Mouse (Mus musculus): Measurements from ENCODE around the gene Rdh16. TPM values are rescaled to one million over a fixed set of nuclear protein-coding genes. Genes with fewer than 3 reads are reported as not detected.
A peak's percentile ranks its signal among the peaks of the same experiment; 100 is the strongest.
"Not testable (repeated sequence)": the region's sequence is repeated elsewhere in the genome, so short reads cannot be mapped to it uniquely, and the experiment has no call there.

The Rdh16 gene
- total RNA-seq, 2 experiments from 2014 or later: 0.17 to 0.26 TPM

DNA sequence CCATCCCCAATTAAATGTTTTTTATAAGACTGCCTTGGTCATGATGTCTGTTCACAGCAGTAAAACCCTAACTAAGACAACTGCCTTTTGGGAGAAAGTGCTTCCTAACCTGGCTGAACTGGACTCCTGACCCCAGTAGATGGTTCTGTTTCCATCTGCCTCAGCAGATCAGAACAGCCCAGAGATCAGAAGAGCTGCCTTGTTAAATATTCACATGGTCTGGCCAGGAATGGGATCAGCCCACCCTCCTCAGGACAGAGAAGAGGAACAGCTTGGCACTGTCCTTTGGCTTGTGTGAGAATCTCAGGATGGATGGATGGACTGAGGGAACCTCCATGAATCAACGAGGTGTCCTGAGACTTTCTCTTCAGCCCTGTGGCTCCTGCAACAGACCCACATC, 1.7 kb upstream of the Rdh16 start:
- TF ChIP-seq CTCF (conservative IDR thresholded peaks at IDR 0.05): no peak
- Histone ChIP-seq H3K4me3 (no peak overlapping the region), H3K27ac (no peak overlapping the region)
- DNase-seq (ENCODE audit: low spot score in 2 of 2): no peak

- Histone ChIP-seq H3K27ac (no peak overlapping the region), H3K4me3 (no peak overlapping the region)
- DNase-seq (ENCODE audit: low spot score in 2 of 2): no peak
- TF ChIP-seq CTCF (conservative IDR thresholded peaks at IDR 0.05): no peak
Measured at GRCm38 (mm10) chr10:127801612-127802011, 660 bp downstream of the Rdh16 start.

DNA sequence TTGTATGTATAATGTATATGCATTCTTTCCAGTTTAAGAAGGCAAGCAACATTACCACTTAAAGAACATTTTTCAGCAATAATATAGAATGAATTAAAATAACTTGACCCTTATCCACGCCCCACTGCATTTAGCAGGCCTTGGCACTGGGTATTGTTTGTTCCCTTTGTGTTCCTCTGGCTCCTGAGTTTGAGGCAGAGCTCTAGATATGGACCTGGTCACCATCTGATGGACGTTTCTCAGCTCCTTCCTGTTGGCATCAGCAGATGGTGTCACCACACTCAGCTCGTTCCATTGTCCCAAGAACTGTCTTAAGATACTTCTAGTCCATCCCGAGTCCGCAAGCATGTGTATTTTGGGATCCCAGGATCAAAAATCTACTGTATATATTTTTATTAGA, 1.3 kb downstream of the Rdh16 start:
- TF ChIP-seq CTCF (conservative IDR thresholded peaks at IDR 0.05): no peak
- Histone ChIP-seq H3K4me3 (no peak overlapping the region), H3K27ac (no peak overlapping the region)
- DNase-seq (ENCODE audit: low spot score in 2 of 2): no peak

GRCm38 (mm10) chr10:127804416-127804815, 3.5 kb downstream of the Rdh16 start:
- Histone ChIP-seq H3K27ac (no peak overlapping the region), H3K4me3 (no peak overlapping the region)
- DNase-seq (ENCODE audit: low spot score in 2 of 2): no peak
- no peak for TF ChIP-seq CTCF (conservative IDR thresholded peaks at IDR 0.05)

DNA sequence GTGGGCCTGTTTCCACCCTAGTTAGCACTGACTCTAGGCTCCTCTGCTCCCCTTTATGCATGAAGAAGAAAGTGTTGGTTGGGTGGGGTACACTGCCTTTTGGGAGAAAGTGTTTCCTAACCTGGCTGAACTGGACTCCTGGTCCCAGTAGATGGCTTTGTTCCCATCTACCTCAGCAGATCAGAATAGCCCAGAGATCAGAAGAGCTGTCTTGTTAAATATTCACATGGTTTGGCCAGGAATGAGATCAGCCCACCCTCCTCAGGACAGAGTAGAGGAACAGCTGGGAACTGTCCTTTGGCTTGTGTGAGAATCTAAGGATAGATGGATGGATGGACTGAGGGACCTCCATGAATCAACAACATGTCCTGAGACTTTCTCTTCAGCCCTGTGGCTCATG, 14.9 kb downstream of the Rdh16 start:
- TF ChIP-seq CTCF (conservative IDR thresholded peaks at IDR 0.05): no peak
- Histone ChIP-seq H3K27ac (no peak overlapping the region), H3K4me3 (no peak overlapping the region)
- DNase-seq (ENCODE audit: low spot score in 2 of 2): no peak

- H3K4me3 ChIP-seq; DNase-seq (ENCODE audit: low spot score in 2 of 2): not testable (repeated sequence)
Measured at GRCm38 (mm10) chr10:127817268-127817910, 16.4 kb downstream of the Rdh16 start.

GRCm38 (mm10) chr10:127821806-127822205, 20.9 kb downstream of the Rdh16 start:
- not testable (repeated sequence) for DNase-seq (ENCODE audit: low spot score in 2 of 2); H3K4me3 ChIP-seq; H3K27ac ChIP-seq

More at GRCm38 (mm10) chr10:127817268-127817910, 16.4 kb downstream of the Rdh16 start:
- H3K27ac ChIP-seq: not testable (repeated sequence)

DNA sequence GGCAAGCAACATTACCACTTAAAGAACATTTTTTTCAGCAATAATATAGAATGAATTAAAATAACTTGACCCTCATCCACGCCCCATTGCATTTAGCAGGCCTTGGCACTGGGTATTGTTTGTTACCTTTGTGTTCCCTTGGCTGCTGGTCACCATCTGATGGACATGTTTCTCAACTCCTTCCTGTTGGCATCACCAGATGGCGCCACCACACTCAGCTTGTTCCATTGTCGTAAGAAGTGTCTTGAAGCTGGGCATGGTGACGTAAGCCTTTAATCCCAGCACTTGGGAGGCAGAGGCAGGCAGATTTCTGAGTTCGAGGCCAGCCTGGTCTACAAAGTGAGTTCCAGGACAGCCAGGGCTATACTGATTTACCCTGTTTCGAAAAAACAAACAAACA, 24.4 kb downstream of the Rdh16 start:
- Histone ChIP-seq H3K27ac (no peak overlapping the region), H3K4me3 (no peak overlapping the region)
- DNase-seq (ENCODE audit: low spot score in 2 of 2): no peak
- TF ChIP-seq CTCF (conservative IDR thresholded peaks at IDR 0.05): peak; percentile 48

DNA sequence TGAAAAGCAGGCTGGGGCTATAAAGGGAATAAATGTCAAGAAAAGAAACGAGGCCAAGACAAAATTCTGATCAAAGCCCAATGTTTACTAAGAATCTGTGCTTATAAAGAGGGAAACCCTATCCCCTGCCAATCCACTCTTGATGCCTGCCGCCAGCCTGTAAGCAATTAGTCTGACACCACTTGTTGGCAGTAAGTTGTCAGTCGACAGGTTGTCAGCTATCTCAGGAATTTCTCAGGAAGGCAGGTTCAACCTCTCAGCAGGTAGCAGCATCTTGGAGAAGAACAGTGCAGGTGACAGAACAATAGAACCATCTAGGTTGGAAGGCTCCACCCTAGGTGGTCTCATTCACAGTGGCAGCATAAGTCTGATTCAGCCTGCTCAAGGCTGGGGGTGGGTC, 28.2 kb downstream of the Rdh16 start:
- Histone ChIP-seq H3K4me3 (no peak overlapping the region), H3K27ac (no peak overlapping the region)
- DNase-seq (ENCODE audit: low spot score in 2 of 2): no peak
- no peak for TF ChIP-seq CTCF (conservative IDR thresholded peaks at IDR 0.05)

DNA sequence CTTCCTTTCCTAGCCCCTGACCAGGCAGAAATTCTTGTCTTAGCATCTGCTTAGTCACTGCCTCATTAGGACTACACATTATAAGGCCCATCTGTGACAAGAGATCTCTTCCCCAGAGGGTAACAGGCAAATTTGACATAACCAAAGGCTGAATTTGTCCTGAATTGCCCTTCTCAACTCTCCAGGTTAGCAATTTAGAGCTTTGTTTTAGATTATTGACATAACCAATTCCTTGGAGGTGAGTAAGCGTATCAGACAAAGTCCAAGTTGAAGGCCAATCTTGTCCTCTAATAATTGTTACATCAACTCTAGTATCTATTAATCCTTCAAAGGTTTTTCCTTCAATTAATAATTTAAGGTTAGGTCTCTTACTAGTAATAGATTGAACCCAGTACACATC, 33.2 kb downstream of the Rdh16 start:
- DNase-seq (ENCODE audit: low spot score in 2 of 2); H3K27ac ChIP-seq; H3K4me3 ChIP-seq: not testable (repeated sequence)

DNA sequence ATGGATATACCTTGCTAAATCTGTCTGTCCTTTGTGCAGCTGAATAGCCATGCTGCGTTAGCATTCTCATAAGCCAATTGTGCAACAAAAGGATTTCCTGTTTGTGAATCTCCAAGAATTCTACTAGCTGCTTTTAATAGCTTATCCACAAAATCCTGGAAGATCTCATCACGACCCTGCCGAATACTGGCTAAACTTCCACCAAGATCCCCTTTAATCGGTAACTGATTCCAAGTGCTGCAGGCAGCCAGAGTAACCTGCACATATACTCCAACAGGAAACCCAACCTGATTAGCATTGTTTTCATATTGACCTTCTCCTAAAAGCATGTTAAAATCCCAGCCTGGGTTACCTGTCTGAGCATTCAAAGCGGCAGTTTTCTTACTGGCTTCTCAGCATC, 34.3 kb downstream of the Rdh16 start:
- DNase-seq (ENCODE audit: low spot score in 2 of 2): no peak
- no peak for TF ChIP-seq CTCF (conservative IDR thresholded peaks at IDR 0.05)
- Histone ChIP-seq H3K27ac (no peak overlapping the region), H3K4me3 (no peak overlapping the region)

- H3K27ac ChIP-seq; DNase-seq (ENCODE audit: low spot score in 2 of 2); H3K4me3 ChIP-seq: not testable (repeated sequence)
Measured at GRCm38 (mm10) chr10:127837793-127838192, 36.8 kb downstream of the Rdh16 start.

GRCm38 (mm10) chr10:127838539-127838938, 37.6 kb downstream of the Rdh16 start:
- H3K4me3 ChIP-seq: no peak overlapping the region
- no peak overlapping the region for H3K27ac ChIP-seq
- DNase-seq (ENCODE audit: low spot score in 2 of 2): no peak
- TF ChIP-seq CTCF (conservative IDR thresholded peaks at IDR 0.05): no peak

DNA sequence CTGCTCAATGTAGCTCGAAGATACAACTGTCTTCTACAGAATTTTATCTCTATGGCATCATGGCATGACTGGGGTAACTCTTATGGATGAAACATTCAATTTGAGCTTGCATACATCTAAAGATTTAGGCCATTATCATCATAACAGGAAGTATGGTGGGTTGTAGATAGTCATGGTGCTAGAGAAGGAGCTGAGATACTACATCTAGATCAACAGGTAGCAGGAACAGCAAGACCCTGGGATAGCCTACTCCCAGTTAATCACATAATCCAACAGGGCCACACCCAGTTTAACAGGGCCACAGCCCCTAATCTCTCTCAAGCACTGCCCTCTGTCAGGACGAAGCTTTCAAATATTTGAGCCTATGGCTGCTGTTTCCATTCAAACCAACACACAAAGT, 39.8 kb downstream of the Rdh16 start:
- H3K4me3 ChIP-seq: no peak overlapping the region
- H3K27ac ChIP-seq: no peak overlapping the region
- DNase-seq (ENCODE audit: low spot score in 2 of 2): no peak
- no peak for TF ChIP-seq CTCF (conservative IDR thresholded peaks at IDR 0.05)

DNA sequence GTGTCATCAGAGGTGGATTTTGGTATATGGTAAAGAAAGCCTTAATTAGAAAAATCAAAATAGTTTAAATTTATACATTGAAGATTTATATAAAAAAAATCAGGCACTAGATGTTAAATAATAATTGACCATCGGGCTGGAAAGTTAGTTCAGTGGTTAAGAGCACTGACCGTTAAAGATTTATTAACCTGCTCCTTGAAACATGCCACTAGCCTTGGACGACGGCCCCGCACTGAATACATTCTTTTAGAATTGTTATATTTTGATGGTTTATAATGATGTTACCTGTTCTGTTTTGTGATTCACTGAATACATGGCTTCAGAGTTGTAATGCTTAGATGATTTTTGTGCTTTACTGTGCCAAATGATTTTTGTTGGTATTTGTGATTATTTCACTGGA, 45.0 kb downstream of the Rdh16 start:
- H3K27ac ChIP-seq; DNase-seq (ENCODE audit: low spot score in 2 of 2); H3K4me3 ChIP-seq: not testable (repeated sequence)

All from layer of hippocampus, adult 2 months (tissue).